Mouse (Mus musculus) CH12.LX (cell line): ENCODE data around the gene Gpr137b. TPM values are rescaled to one million over a fixed set of nuclear protein-coding genes. Genes with fewer than 3 reads are reported as not detected.
"Not testable (repeated sequence)": the region's sequence is repeated elsewhere in the genome, so short reads cannot be mapped to it uniquely, and the experiment has no call there.

ENCODE experiments used
- DNase-seq: peaks from one replicate; pipeline ENCODE4 v3.0.0-alpha.2; 2013; ENCODE audit errors: extremely low read depth
- H3K27ac ChIP-seq: 2 replicates; pipeline ENCODE4 v1.5.1; 2012; ENCODE audit warnings: low read depth, mild to moderate bottlenecking, control low read depth, moderate library complexity; ENCODE audit not compliant: insufficient read depth
- H3K27me3 ChIP-seq: replicated peaks from 2 replicates; pipeline ENCODE3; 2012; ENCODE audit warnings: inconsistent platforms
- H3K36me3 ChIP-seq, 2 experiments: replicated peaks in 1 of 2; 2 replicates each; pipeline versions ENCODE3 to v1.6.1; 2012; ENCODE audit warnings: inconsistent platforms in 1 of 2, low read length in 1 of 2, mild to moderate bottlenecking in 1 of 2, mixed read lengths in 1 of 2, moderate library complexity in 1 of 2; ENCODE audit not compliant: control insufficient read depth in 1 of 2, insufficient read depth in 1 of 2
- H3K4me1 ChIP-seq, 2 experiments: 2 replicates each; pipeline ENCODE4 v1.6.1; 2012; ENCODE audit warnings: inconsistent platforms in 1 of 2, moderate library complexity in 1 of 2; ENCODE audit not compliant: insufficient read depth in 2 of 2, control insufficient read depth in 1 of 2
- H3K4me2 ChIP-seq: 2 replicates; pipeline ENCODE4 v1.6.1; 2012; ENCODE audit warnings: low read depth, mild to moderate bottlenecking, control low read depth; ENCODE audit not compliant: poor library complexity, insufficient read depth, severe bottlenecking
- H3K4me3 ChIP-seq, 3 experiments: fragments of 150-350 bp in 1 of 3; sonication (generic) in 1 of 3; replicated peaks in 1 of 3; 2 replicates each; pipeline versions ENCODE3 to v1.5.1; 2011 to 2012; ENCODE audit warnings: low read depth in 2 of 3, low read length in 2 of 3, mild to moderate bottlenecking in 2 of 3, moderate library complexity in 2 of 3, control low read depth in 1 of 3, improper control_type of control experiment in 1 of 3, inconsistent platforms in 1 of 3, mixed read lengths in 1 of 3; ENCODE audit not compliant: poor library complexity in 1 of 3
- H3K79me2 ChIP-seq: replicated peaks from 2 replicates; pipeline ENCODE4 v1.6.1; 2012; ENCODE audit warnings: mild to moderate bottlenecking, moderate library complexity; ENCODE audit not compliant: control insufficient read depth, poor library complexity, insufficient read depth, severe bottlenecking; ENCODE audit errors: extremely low read depth
- H3K9ac ChIP-seq: 2 replicates; pipeline ENCODE4 v1.6.1; 2012; ENCODE audit warnings: low read depth, mild to moderate bottlenecking, control low read depth, moderate library complexity; ENCODE audit not compliant: insufficient read depth
- H3K9me3 ChIP-seq: replicated peaks from 2 replicates; pipeline ENCODE3; 2012; ENCODE audit warnings: low read length, inconsistent platforms, mixed read lengths
- CHD2 ChIP-seq: IDR thresholded peaks from 2 replicates; pipeline ENCODE4 v1.6.1; 2011; ENCODE audit warnings: low read length, improper control_type of control experiment
- CTCF ChIP-seq, 2 experiments: IDR thresholded peaks in 1 of 2; conservative IDR thresholded peaks in 1 of 2; 2 replicates each; pipeline ENCODE4 v1.5.1; 2011 to 2012; ENCODE audit warnings: low read depth in 2 of 2, low read length in 2 of 2, improper control_type of control experiment in 1 of 2, inconsistent platforms in 1 of 2, mild to moderate bottlenecking in 1 of 2, moderate library complexity in 1 of 2
- ETS1 ChIP-seq: conservative IDR thresholded peaks from 2 replicates; pipeline ENCODE4 v1.6.1; 2012; ENCODE audit warnings: low read depth, mild to moderate bottlenecking, inconsistent platforms, low read length, improper control_type of control experiment, moderate library complexity
- GABPA ChIP-seq: IDR thresholded peaks from 2 replicates; pipeline ENCODE4 v1.6.1; 2012; ENCODE audit warnings: low read depth, low read length, improper control_type of control experiment, inconsistent platforms; ENCODE audit not compliant: insufficient replicate concordance
- JUND ChIP-seq: conservative IDR thresholded peaks from 2 replicates; pipeline ENCODE4 v1.6.1; 2011; ENCODE audit warnings: low read depth, low read length, improper control_type of control experiment
- MAFK ChIP-seq: IDR thresholded peaks from 2 replicates; pipeline ENCODE4 v1.6.1; 2011; ENCODE audit warnings: low read length, improper control_type of control experiment; ENCODE audit not compliant: insufficient replicate concordance
- MAZ ChIP-seq: IDR thresholded peaks from 2 replicates; pipeline ENCODE4 v1.6.1; 2012; ENCODE audit warnings: low read depth, mild to moderate bottlenecking, inconsistent platforms, low read length, improper control_type of control experiment, moderate library complexity
- MEF2A ChIP-seq: IDR thresholded peaks from 2 replicates; pipeline ENCODE4 v1.6.1; 2014; ENCODE audit warnings: low read depth, mild to moderate bottlenecking, inconsistent platforms, low read length, improper control_type of control experiment, borderline replicate concordance
- POLR2A ChIP-seq: IDR thresholded peaks from 2 replicates; pipeline ENCODE4 v1.6.1; 2011; ENCODE audit warnings: low read depth, mild to moderate bottlenecking, improper control_type of control experiment, low read length
- RAD21 ChIP-seq: IDR thresholded peaks from 2 replicates; pipeline ENCODE4 v1.6.1; 2011; ENCODE audit warnings: low read depth, mild to moderate bottlenecking, low read length, improper control_type of control experiment, moderate library complexity
- SMC3 ChIP-seq: IDR thresholded peaks from 2 replicates; pipeline ENCODE4 v1.6.1; 2011; ENCODE audit warnings: low read depth, low read length, improper control_type of control experiment
- TBP ChIP-seq: conservative IDR thresholded peaks from 2 replicates; pipeline ENCODE4 v1.6.1; 2011; ENCODE audit warnings: low read depth, low read length, improper control_type of control experiment
- UBTF ChIP-seq: IDR thresholded peaks from 2 replicates; pipeline ENCODE4 v1.6.1; 2012; ENCODE audit warnings: low read depth, mild to moderate bottlenecking, inconsistent platforms, low read length, improper control_type of control experiment, moderate library complexity
- USF2 ChIP-seq: conservative IDR thresholded peaks from 2 replicates; pipeline ENCODE4 v1.6.1; 2011; ENCODE audit warnings: low read depth, low read length, improper control_type of control experiment
- ZC3H11A ChIP-seq: IDR thresholded peaks from 2 replicates; pipeline ENCODE4 v1.6.1; 2012; ENCODE audit warnings: low read depth, mild to moderate bottlenecking, inconsistent platforms, low read length, improper control_type of control experiment
- ZKSCAN1 ChIP-seq: IDR thresholded peaks from 2 replicates; pipeline ENCODE4 v1.6.1; 2012; ENCODE audit warnings: low read depth, inconsistent platforms, low read length, improper control_type of control experiment, borderline replicate concordance
- ZNF384 ChIP-seq: IDR thresholded peaks from 2 replicates; pipeline ENCODE4 v1.6.1; 2012; ENCODE audit warnings: low read depth, low read length, improper control_type of control experiment, inconsistent platforms
- dilution Hi-C: fragments of 300-500 bp; cut with MboI; formaldehyde crosslinking; loops from 2 replicates; pipeline ENCODE4 v1.14.3; 2020; ENCODE audit warnings: low sequenced_read_pairs; ENCODE audit not compliant: extremely low pct_unique_long_range_greater_than_20kb, extremely low pct_ligation_motif_present
- in situ Hi-C: fragments of 300-500 bp; cut with MboI; formaldehyde crosslinking; loops from 3 replicates; pipeline ENCODE4 v1.14.3; 2019; ENCODE audit warnings: low sequenced_read_pairs, low pct_ligation_motif_present, low pct_unique_long_range_greater_than_20kb, mixed read lengths
- polyA plus RNA-seq: library from polyadenylated mRNA; unstranded; fragments of >175 nt; gene quantifications from 2 replicates; pipeline ENCODE4 v1.2.1, GENCODE M21; 2012; ENCODE audit warnings: low read depth; ENCODE audit not compliant: insufficient read length
- total RNA-seq, 2 experiments: library from RNA; depleted of rRNA; stranded (reverse); fragments of 300-350 nt in 1 of 2; fragments of >200 nt in 1 of 2; gene quantifications; 2 replicates each; pipeline ENCODE4 v1.2.3; 2012 to 2014

The Gpr137b gene
- total and polyA plus RNA-seq, 3 experiments = 7.7 to 28.8 (median 10.0) TPM

- peak; percentile 27 for DNase-seq
- dilution Hi-C loops = no loop called here
- in situ Hi-C loops = no loop called here
Measured at GRCm38 (mm10) chr13:13349288-13349687, 44.5 kb downstream of the Gpr137b start.

GRCm38 (mm10) chr13:13347634-13348412 is 46.0 kb downstream of the Gpr137b start:
- in situ Hi-C loops, H3K4me3 ChIP-seq, dilution Hi-C loops, H3K4me2 ChIP-seq, H3K9me3 ChIP-seq, H3K27me3 ChIP-seq, H3K27ac ChIP-seq, H3K36me3 ChIP-seq, H3K79me2 ChIP-seq, H3K4me1 ChIP-seq, H3K9ac ChIP-seq, DNase-seq: not testable (repeated sequence)

More at GRCm38 (mm10) chr13:13349288-13349687, 44.5 kb downstream of the Gpr137b start:
- H3K4me2 ChIP-seq = no peak overlapping the region
- no peak overlapping the region for H3K27ac ChIP-seq
- no peak overlapping the region for H3K4me3 ChIP-seq
- no peaks in the 10 kb centered on the region for H3K27me3 ChIP-seq
- no peaks in the 10 kb centered on the region for H3K9me3 ChIP-seq
- no peaks in the 10 kb centered on the region for H3K79me2 ChIP-seq
- H3K36me3 ChIP-seq = no peaks in the 10 kb centered on the region
- peaks cover 0 to 6% of the 10 kb centered on the region in 2 experiments; a peak in 2 of 4 replicates for H3K4me1 ChIP-seq
- no peak overlapping the region for H3K9ac ChIP-seq
- TF ChIP-seq CTCF (conservative IDR thresholded peaks at IDR 0.05 in 1 of 2, IDR thresholded peaks at IDR 0.05 in 1 of 2; ENCODE audit: low read depth in 2 of 2, low read length in 2 of 2) = peak in 1 of 2 experiments; percentile 63; a peak in 3 of 4 replicates
- no peak for TF ChIP-seq ZNF384
- TF ChIP-seq RAD21 = peak; percentile 27
- TF ChIP-seq UBTF = no peak
- peak; percentile 75 for TF ChIP-seq SMC3

GRCm38 (mm10) chr13:13337361-13337760 is 56.5 kb downstream of the Gpr137b start:
- in situ Hi-C loops, DNase-seq, H3K27ac ChIP-seq, H3K4me3 ChIP-seq, H3K9ac ChIP-seq, H3K4me1 ChIP-seq, dilution Hi-C loops, H3K79me2 ChIP-seq, H3K27me3 ChIP-seq, H3K36me3 ChIP-seq, H3K9me3 ChIP-seq, H3K4me2 ChIP-seq: not testable (repeated sequence)

- H3K27me3 ChIP-seq = no peaks in the 10 kb centered on the region
- H3K4me1 ChIP-seq = no peaks in the 10 kb centered on the region
- in situ Hi-C loops = no loop called here
- H3K27ac ChIP-seq = no peak overlapping the region
- no peak overlapping the region for H3K9ac ChIP-seq
- H3K9me3 ChIP-seq = no peaks in the 10 kb centered on the region
- no peak overlapping the region for H3K4me3 ChIP-seq
- peak; percentile 74 for DNase-seq
- H3K79me2 ChIP-seq = no peaks in the 10 kb centered on the region
- H3K36me3 ChIP-seq = no peaks in the 10 kb centered on the region
- H3K4me2 ChIP-seq = no peak overlapping the region
- dilution Hi-C loops = no loop called here
- no peak for TF ChIP-seq ZC3H11A
- no peak for TF ChIP-seq MAZ
- no peak for TF ChIP-seq MEF2A
- TF ChIP-seq POLR2A = no peak
- TF ChIP-seq ZKSCAN1 = no peak
- TF ChIP-seq USF2 = no peak
- TF ChIP-seq JUND = no peak
- TF ChIP-seq CHD2 = no peak
- peak; percentile 71 for TF ChIP-seq SMC3
- TF ChIP-seq ETS1 = no peak
- TF ChIP-seq GABPA = no peak
- TF ChIP-seq TBP = no peak
- peak; percentile 80 for TF ChIP-seq RAD21
- TF ChIP-seq MAFK = no peak
- peak; percentile 86 to 92 for TF ChIP-seq CTCF (conservative IDR thresholded peaks at IDR 0.05 in 1 of 2, IDR thresholded peaks at IDR 0.05 in 1 of 2; ENCODE audit: low read depth in 2 of 2, low read length in 2 of 2)
- TF ChIP-seq ZNF384 = no peak
Measured at GRCm38 (mm10) chr13:13328876-13329275, 64.9 kb downstream of the Gpr137b start.
